Mouse (Mus musculus) bone marrow macrophage, adult 2 months (primary cell): Measurements from ENCODE around the gene Ncapd2.

ENCODE experiments used
- CTCF ChIP-seq: IDR thresholded peaks from 2 replicates; pipeline ENCODE4 v1.5.1; 2012; ENCODE audit warnings: low read depth, mild to moderate bottlenecking, low read length, moderate library complexity
- POLR2A ChIP-seq: IDR thresholded peaks from 2 replicates; pipeline ENCODE4 v1.6.1; 2012; ENCODE audit warnings: mild to moderate bottlenecking, low read depth, low read length, borderline replicate concordance

- no peak for TF ChIP-seq CTCF
- TF ChIP-seq POLR2A: no peak
These were observed 42.5 kb downstream of the Ncapd2 start for GRCm38 (mm10) chr6:125148926-125149568.
